Mouse (Mus musculus) kidney, adult 2 months (tissue): ENCODE data around the gene Tmem205.

Experiments used
- CTCF ChIP-seq: fragments of 200-500 bp; conservative IDR thresholded peaks from 2 replicates; pipeline ENCODE4 v1.5.1; 2011; ENCODE audit warnings: low read depth, mild to moderate bottlenecking, control low read depth, low read length, moderate library complexity, mixed read lengths; ENCODE audit not compliant: insufficient read depth, insufficient read length
- POLR2A ChIP-seq: fragments of 200-500 bp; IDR thresholded peaks from one replicate; pipeline ENCODE4 v1.6.1; 2011; ENCODE audit warnings: low read depth, low read length, control low read depth

- TF ChIP-seq CTCF (no peak), POLR2A (no peak)
Observed at GRCm38 (mm10) chr9:21925034-21925433, 2.3 kb downstream of the Tmem205 start.
